Mouse (Mus musculus) lung, postnatal 0 days (tissue): ENCODE measurements around the gene Tanc1.

Experiments
- CTCF ChIP-seq: IDR thresholded peaks from 2 replicates; pipeline ENCODE4 v1.5.1; 2016; ENCODE audit warnings: antibody characterized with exemption, mild to moderate bottlenecking
- EP300 ChIP-seq: IDR thresholded peaks from 2 replicates; pipeline ENCODE4 v1.6.1; 2016; ENCODE audit warnings: antibody characterized with exemption, mild to moderate bottlenecking, control low read depth

GRCm38 (mm10) chr2:59780240-59780639, 168.4 kb downstream of the Tanc1 start:
- TF ChIP-seq EP300 (no peak), CTCF (no peak)
